Mouse (Mus musculus) thymus, adult 2 months (tissue): Measurements from ENCODE around the gene Spock1. TPM values are rescaled to one million over a fixed set of nuclear protein-coding genes. Genes with fewer than 3 reads are reported as not detected.

Experiments
- DNase-seq: peaks from one replicate; pipeline ENCODE4 v3.0.0; 2021
- H3K27ac ChIP-seq: fragments of 200-500 bp; 2 replicates; pipeline ENCODE4 v1.5.1; 2012; ENCODE audit warnings: low read length, control low read depth; ENCODE audit not compliant: control insufficient read depth, insufficient read depth
- H3K27me3 ChIP-seq: fragments of 200-500 bp; 2 replicates; pipeline ENCODE4 v1.6.1; 2012; ENCODE audit warnings: mild to moderate bottlenecking, low read length, moderate library complexity, mixed read lengths; ENCODE audit not compliant: control insufficient read depth, insufficient read depth
- H3K36me3 ChIP-seq: fragments of 200-500 bp; 2 replicates; pipeline ENCODE4 v1.6.1; 2012; ENCODE audit warnings: mild to moderate bottlenecking, low read length, moderate library complexity; ENCODE audit not compliant: control insufficient read depth, insufficient read depth
- H3K4me1 ChIP-seq: fragments of 200-500 bp; replicated peaks from 2 replicates; pipeline ENCODE4 v1.6.1; 2012; ENCODE audit warnings: low read length; ENCODE audit not compliant: control insufficient read depth, insufficient read depth
- H3K4me3 ChIP-seq: fragments of 200-500 bp; 2 replicates; pipeline ENCODE4 v1.5.1; 2012; ENCODE audit warnings: mild to moderate bottlenecking, low read length, control low read depth, moderate library complexity; ENCODE audit not compliant: control insufficient read depth, insufficient read depth
- CTCF ChIP-seq: fragments of 200-500 bp; IDR thresholded peaks from 2 replicates; pipeline ENCODE4 v1.5.1; 2012; ENCODE audit warnings: mild to moderate bottlenecking, control low read depth, low read length, moderate library complexity, borderline replicate concordance; ENCODE audit not compliant: control insufficient read depth, poor library complexity, insufficient read depth; ENCODE audit errors: extremely low read depth
- POLR2A ChIP-seq: fragments of 200-500 bp; IDR thresholded peaks from 2 replicates; pipeline ENCODE4 v1.6.1; 2012; ENCODE audit warnings: mild to moderate bottlenecking, low read length, control low read depth, moderate library complexity; ENCODE audit not compliant: control insufficient read depth, poor library complexity, insufficient read depth; ENCODE audit errors: extremely low read depth
- WGBS: fragments of 180-500 bp; shearing (Covaris S2); methylation state at CpG from one replicate; pipeline ENCODE4 v1.1.7; 2018; 5-methylcytosine and 5-hydroxymethylcytosine counted together
- polyA plus RNA-seq: library from polyadenylated mRNA; depleted of rRNA; stranded (reverse); fragments of >200 nt; gene quantifications from 2 replicates; pipeline ENCODE4 v1.2.3, GENCODE M21; 2012

The Spock1 gene
- polyA plus RNA-seq, 1 experiment, result 0.93 TPM

DNA sequence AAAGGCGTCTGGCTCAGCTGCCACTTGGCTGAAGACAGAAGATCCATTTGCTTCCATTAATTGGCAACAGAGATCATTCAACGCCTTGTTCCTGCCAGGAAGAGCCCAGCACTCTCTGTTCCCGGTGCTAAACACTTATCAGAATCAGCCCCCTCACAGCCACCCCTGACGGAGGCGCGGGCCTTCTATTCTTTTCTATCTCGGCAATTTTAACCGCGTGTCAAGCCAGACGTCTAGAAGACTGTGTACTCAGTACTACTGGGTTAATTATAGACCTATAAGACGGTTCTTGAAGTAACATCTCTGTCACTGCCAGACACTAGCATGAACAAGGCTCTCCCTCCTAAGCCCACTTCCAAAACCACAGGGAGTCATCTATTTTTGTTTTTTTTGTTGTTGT is 222.9 kb downstream of the Spock1 start:
- no peaks in the 10 kb centered on the region for H3K27me3 ChIP-seq
- TF ChIP-seq POLR2A (no peak), CTCF (no peak)
- no peaks in the 10 kb centered on the region for H3K36me3 ChIP-seq
- 79% methylated on average over 11 of the region's 11 CpGs for WGBS
- DNase-seq, result no peak
- H3K4me3 ChIP-seq, result no peak overlapping the region
- no peak overlapping the region for H3K27ac ChIP-seq
- H3K4me1 ChIP-seq, result no peaks in the 10 kb centered on the region

DNA sequence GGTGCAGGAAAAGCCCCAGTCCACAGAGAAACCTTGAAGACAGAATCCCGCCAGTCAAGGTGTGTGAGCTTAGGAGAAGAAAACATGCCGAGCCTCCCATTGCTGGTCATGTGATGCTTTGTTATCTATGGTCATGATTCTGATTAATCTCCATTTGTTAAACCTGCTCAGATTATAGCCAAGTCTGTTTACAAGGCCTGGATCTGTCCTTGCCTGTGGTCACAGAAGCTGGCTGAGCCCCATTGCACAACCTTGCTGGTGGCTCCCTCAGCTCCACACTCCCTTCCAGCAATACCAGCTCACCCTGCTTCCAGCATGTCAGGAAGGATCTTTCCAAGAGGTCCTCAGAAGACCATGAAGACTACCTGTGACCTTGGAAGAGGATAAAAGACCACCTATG is 228.5 kb downstream of the Spock1 start:
- Histone ChIP-seq H3K36me3 (no peaks in the 10 kb centered on the region), H3K4me3 (no peak overlapping the region), H3K27ac (no peak overlapping the region), H3K4me1 (no peaks in the 10 kb centered on the region), H3K27me3 (no peaks in the 10 kb centered on the region)
- DNase-seq, result no peak
- WGBS, result 89% methylated on average over 2 of the region's 2 CpGs
- TF ChIP-seq CTCF (no peak), POLR2A (no peak)

DNA sequence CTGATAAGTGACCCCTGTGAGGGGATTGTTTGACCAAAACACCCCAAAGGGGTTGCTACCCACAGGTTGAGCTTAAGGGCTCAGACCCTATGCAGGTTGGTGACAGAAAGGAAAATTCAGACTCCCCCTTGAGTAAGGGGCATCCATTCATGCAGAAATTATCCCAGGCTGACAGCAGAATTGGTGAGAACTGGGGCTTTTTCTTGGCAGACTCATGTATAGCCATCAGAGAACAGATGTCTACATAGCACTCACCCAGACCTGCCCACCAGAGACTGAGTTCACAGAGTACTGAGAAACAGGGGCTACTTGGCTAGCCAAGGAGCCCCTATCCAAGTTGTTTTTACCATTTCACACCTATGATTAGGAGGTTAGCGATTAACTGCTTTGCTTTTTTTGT is 231.3 kb downstream of the Spock1 start:
- Histone ChIP-seq H3K4me1 (no peaks in the 10 kb centered on the region), H3K27me3 (no peaks in the 10 kb centered on the region), H3K4me3 (no peak overlapping the region), H3K36me3 (no peaks in the 10 kb centered on the region), H3K27ac (no peak overlapping the region)
- 90% methylated on average over 1 of the region's 1 CpGs for whole genome bisulfite sequencing
- no peak for TF ChIP-seq CTCF
- no peak for TF ChIP-seq POLR2A
- no peak for DNase-seq

DNA sequence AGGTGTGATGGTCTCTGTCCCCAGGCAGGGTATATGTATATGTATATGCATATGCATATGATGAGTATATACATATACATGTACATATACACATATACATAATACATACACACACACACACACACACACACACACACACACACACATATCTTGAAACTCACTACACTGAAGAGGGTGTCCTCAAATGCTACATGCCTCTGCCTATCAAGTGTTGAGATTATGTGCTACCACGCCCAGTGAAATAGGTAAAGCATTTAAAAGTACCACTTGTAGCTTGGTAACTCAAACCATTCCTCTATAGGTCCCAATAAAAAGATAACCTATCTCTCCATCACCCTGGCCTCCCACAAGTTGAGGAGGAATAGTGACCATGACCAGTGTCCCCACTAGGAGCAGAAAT is 234.7 kb downstream of the Spock1 start:
- 81% methylated on average over 1 of the region's 1 CpGs for WGBS
- TF ChIP-seq POLR2A (no peak), CTCF (no peak)

DNA sequence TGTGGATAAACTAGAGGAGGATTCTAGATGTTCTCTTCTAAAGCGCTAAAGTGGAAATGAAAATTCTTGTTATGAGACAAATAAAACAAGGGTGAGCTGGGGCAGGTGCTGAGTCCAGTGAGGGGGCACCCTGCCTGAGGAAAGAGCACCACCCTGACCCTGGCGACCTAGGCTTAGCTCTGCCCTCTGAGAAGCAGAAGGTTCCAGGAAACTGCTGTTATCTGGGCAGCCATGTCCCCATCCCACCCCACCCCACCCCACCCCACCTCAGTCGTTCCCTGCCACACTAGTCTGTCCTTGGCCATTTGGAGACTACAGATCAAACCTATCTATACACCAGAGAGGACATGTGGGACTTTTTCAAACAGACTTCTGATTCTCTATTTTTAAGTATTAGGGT is 235.4 kb downstream of the Spock1 start:
- Histone ChIP-seq H3K27ac (no peak overlapping the region), H3K4me3 (no peak overlapping the region), H3K27me3 (no peaks in the 10 kb centered on the region), H3K36me3 (no peaks in the 10 kb centered on the region), H3K4me1 (no peaks in the 10 kb centered on the region)
- no peak for TF ChIP-seq POLR2A
- TF ChIP-seq CTCF, result no peak
- DNase-seq, result no peak
- WGBS, result 82% methylated on average over 3 of the region's 3 CpGs

More for the DNA sequence above, 234.7 kb downstream of the Spock1 start:
- H3K27ac ChIP-seq, result no peak overlapping the region
- no peak for DNase-seq
- no peaks in the 10 kb centered on the region for H3K4me1 ChIP-seq
- no peaks in the 10 kb centered on the region for H3K36me3 ChIP-seq
- H3K4me3 ChIP-seq, result no peak overlapping the region
- no peaks in the 10 kb centered on the region for H3K27me3 ChIP-seq

DNA sequence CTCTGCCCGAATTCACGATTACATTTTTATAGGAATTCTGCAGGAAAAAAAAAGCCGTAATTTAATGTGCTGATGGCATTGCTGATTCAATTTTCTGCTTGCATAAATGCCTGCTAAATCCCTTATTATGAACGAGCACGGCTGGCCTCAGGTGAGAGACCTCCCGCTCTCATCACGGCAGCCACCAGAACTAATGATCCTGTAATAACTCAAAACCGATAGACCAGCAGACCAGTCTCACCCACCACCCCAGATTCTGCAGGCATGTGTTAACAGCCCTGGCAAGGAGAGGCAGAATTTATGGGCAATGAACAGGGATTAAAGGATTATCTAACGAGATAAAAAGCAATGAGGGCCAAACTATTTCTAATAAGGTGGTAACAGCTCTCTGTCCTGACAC is 236.2 kb downstream of the Spock1 start:
- no peak overlapping the region for H3K4me3 ChIP-seq
- no peak overlapping the region for H3K27ac ChIP-seq
- H3K27me3 ChIP-seq, result no peaks in the 10 kb centered on the region
- no peak for DNase-seq
- 90% methylated on average over 9 of the region's 9 CpGs for WGBS
- H3K4me1 ChIP-seq, result no peaks in the 10 kb centered on the region
- TF ChIP-seq CTCF (no peak), POLR2A (no peak)
- no peaks in the 10 kb centered on the region for H3K36me3 ChIP-seq

DNA sequence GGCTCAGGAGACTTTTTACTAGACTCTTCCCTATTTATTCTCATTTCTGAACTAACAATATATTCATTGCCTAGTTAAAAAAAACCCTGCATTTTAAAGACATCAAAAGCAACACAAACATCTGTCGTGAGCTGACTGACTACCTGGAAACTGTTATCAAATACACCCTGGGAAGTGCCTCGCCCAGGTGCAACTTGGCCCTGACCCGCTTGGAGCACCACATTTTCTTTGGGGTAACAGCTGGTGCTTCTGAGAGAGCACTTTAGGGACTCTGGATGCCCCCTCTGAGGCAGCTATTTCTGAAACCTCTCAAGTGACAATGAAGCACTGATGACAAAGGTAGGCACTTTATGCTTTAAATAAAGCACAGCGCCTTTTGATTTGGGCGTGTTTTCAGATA is 236.8 kb downstream of the Spock1 start:
- 86% methylated on average over 5 of the region's 5 CpGs for WGBS
- no peaks in the 10 kb centered on the region for H3K4me1 ChIP-seq
- no peak for TF ChIP-seq CTCF
- no peak for TF ChIP-seq POLR2A
- no peak for DNase-seq
- no peaks in the 10 kb centered on the region for H3K27me3 ChIP-seq
- no peaks in the 10 kb centered on the region for H3K36me3 ChIP-seq
- H3K4me3 ChIP-seq, result no peak overlapping the region
- H3K27ac ChIP-seq, result no peak overlapping the region
